Mouse (Mus musculus): ENCODE data around the gene Fam107b. TPM values are rescaled to one million over a fixed set of nuclear protein-coding genes. Genes with fewer than 3 reads are reported as not detected.
"Not testable (repeated sequence)": the region's sequence is repeated elsewhere in the genome, so short reads cannot be mapped to it uniquely, and the experiment has no call there.

Fam107b gene
- polyA plus RNA-seq, 1 experiment from 2014 or later: 26.5 TPM

DNA sequence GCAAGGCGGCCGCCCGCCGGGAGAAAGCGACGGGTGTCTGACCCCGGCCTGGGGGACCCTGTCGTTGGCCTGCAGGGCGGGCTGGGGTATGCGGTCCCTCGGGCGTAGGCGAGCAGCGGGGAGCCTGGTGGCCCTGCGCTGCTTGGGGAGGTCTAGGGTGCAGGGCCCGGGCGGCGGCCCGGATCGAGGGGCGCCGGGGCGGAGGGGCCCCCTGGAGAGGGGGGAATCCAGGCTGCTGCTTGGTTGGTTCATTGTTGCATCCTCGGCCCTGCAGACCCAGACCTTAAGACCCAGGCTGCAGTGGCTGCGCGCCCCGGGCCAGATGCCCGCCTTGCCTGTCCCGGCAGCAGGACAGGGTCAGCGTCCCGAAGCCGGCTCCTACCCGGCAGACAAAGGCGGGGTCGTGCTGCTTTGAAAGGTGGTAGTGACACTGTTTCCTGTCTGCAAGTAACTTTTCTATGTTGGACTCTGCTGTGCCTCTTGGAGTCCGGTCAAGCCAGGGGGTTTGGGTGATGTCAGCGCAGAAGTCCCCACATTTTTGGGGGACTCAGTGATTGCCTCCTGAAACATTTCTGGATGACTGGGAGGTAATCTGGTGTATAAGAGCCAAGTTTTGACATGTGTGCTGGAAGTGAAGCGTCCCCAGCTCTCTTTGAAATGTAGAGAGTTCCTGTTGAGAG lies 143.5 kb downstream of the Fam107b start:
- H3K27me3 ChIP-seq (ENCODE audit: control insufficient read depth, insufficient read depth, low read length): no peaks in the 10 kb centered on the region
- under 1% methylated on average over 36 of the region's 38 CpGs for WGBS
- H3K4me2 ChIP-seq (ENCODE audit: low read length): peak overlapping the region; percentile 91
- peak overlapping the region; percentile 63 to 79 for H3K27ac ChIP-seq (replicated peaks in 1 of 2; ENCODE audit: control insufficient read depth in 1 of 2, insufficient read depth in 1 of 2, low read depth in 2 of 2, low read length in 2 of 2)
- H3K4me3 ChIP-seq (ENCODE audit: control insufficient read depth in 1 of 2, insufficient read depth in 1 of 2, low read depth in 1 of 2, low read length in 2 of 2): peak overlapping the region; percentile 94 to 98
- peak; percentile 58 for ATAC-seq (ENCODE audit: insufficient number of reproducible peaks, insufficient read depth, low FRiP score, low read depth)
- H3K9ac ChIP-seq (ENCODE audit: low read length): peak overlapping the region; percentile 96
- H3K4me1 ChIP-seq (ENCODE audit: control insufficient read depth in 2 of 2, insufficient read depth in 2 of 2, low read length in 2 of 2): peaks cover 7 to 26% of the 10 kb centered on the region in 2 experiments; a peak in 3 of 4 replicates
- H3K36me3 ChIP-seq (ENCODE audit: control insufficient read depth, insufficient read depth, low read length): no peaks in the 10 kb centered on the region
- H3K9me3 ChIP-seq (ENCODE audit: control insufficient read depth, low read length): no peaks in the 10 kb centered on the region

DNA sequence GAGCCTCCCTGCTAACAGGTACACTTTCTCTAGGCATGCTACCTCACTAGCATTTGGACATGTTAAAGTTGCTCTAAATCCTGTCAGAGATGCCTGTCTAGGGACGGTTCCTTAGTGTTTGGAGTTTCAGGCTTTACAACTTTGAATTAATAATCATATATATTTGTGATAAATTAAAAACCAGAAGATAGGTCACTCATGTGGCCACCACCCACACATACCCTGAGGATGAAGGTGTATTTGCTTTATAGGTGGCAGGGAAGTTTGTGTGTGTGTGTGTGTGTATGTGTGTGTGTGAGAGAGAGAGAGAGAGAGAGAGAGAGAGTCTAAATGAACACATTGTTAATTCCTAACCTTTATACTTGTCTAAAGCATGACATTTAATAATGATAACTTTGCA lies 144.2 kb downstream of the Fam107b start:
- no peaks in the 10 kb centered on the region for H3K27me3 ChIP-seq (ENCODE audit: control insufficient read depth, insufficient read depth, low read length)
- H3K9me3 ChIP-seq (ENCODE audit: control insufficient read depth, low read length): no peaks in the 10 kb centered on the region
- 0 out of 4 replicates have a peak overlapping the region, but pooled peaks of 1 of the 2 experiments have one; percentile 79 for H3K27ac ChIP-seq (replicated peaks in 1 of 2; ENCODE audit: control insufficient read depth in 1 of 2, insufficient read depth in 1 of 2, low read depth in 2 of 2, low read length in 2 of 2)
- WGBS: 51% methylated on average over 1 of the region's 1 CpGs
- no peak for ATAC-seq (ENCODE audit: insufficient number of reproducible peaks, insufficient read depth, low FRiP score, low read depth)
- no peaks in the 10 kb centered on the region for H3K36me3 ChIP-seq (ENCODE audit: control insufficient read depth, insufficient read depth, low read length)
- H3K4me3 ChIP-seq (ENCODE audit: control insufficient read depth in 1 of 2, insufficient read depth in 1 of 2, low read depth in 1 of 2, low read length in 2 of 2): peak overlapping the region; percentile 94 to 98
- H3K9ac ChIP-seq (ENCODE audit: low read length): peak overlapping the region; percentile 96
- H3K4me1 ChIP-seq (ENCODE audit: control insufficient read depth in 2 of 2, insufficient read depth in 2 of 2, low read length in 2 of 2): peaks cover 7 to 26% of the 10 kb centered on the region in 2 experiments; a peak in 3 of 4 replicates
- peak overlapping the region; percentile 91 for H3K4me2 ChIP-seq (ENCODE audit: low read length)

DNA sequence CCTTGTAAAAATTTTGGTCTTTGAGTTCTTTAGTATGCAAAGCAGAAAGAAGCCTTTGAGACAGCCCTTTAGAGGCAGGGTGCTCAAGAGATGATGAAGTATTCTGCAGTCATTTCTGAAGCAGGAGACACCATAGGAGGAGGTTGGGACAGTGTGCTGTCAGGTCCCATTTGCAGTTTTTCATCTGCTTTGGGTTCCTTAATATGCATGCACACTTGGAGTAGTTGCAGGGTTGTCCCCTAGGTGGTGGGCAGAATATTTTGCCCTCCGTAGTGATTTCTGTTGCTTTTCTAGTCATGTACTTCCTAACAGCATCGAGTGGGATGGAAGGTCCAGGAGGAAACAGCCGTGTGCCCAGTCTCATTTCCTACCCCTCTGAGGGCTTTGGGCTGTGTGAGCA lies 145.1 kb downstream of the Fam107b start:
- H3K4me3 ChIP-seq (ENCODE audit: control insufficient read depth in 1 of 2, insufficient read depth in 1 of 2, low read depth in 1 of 2, low read length in 2 of 2): peak overlapping the region; percentile 12 to 19; a peak in 3 of 4 replicates
- no peaks in the 10 kb centered on the region for H3K9me3 ChIP-seq (ENCODE audit: control insufficient read depth, low read length)
- H3K27me3 ChIP-seq (ENCODE audit: control insufficient read depth, insufficient read depth, low read length): no peaks in the 10 kb centered on the region
- 65% methylated on average over 3 of the region's 3 CpGs for WGBS
- H3K4me2 ChIP-seq (ENCODE audit: low read length): peak overlapping the region; percentile 91
- H3K36me3 ChIP-seq (ENCODE audit: control insufficient read depth, insufficient read depth, low read length): no peaks in the 10 kb centered on the region
- 0 out of 2 replicates have a peak overlapping the region, but pooled peaks have one; percentile 16 for H3K9ac ChIP-seq (ENCODE audit: low read length)
- H3K27ac ChIP-seq (replicated peaks in 1 of 2; ENCODE audit: control insufficient read depth in 1 of 2, insufficient read depth in 1 of 2, low read depth in 2 of 2, low read length in 2 of 2): no peak overlapping the region
- no peak for ATAC-seq (ENCODE audit: insufficient number of reproducible peaks, insufficient read depth, low FRiP score, low read depth)
- H3K4me1 ChIP-seq (ENCODE audit: control insufficient read depth in 2 of 2, insufficient read depth in 2 of 2, low read length in 2 of 2): peaks cover 7 to 26% of the 10 kb centered on the region in 2 experiments; a peak in 3 of 4 replicates

DNA sequence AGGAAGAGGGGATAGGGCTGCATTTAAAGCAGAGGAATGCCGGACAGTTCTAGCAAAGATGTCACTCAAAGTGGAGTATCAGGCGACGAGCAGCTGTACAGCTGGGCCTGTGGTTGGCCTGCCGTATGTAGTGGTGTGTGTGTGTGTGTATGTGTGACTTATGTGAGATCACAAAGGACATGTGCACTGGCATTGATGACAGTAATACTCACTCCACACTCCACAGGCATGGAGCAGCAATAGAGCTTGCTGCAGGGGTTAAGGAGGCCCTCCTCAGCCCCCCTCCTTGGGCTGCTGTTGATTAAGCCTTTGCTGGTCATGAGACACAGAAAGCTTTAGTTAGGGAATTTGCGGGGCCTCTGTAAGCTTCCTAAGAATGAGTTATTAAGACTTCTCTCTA lies 147.0 kb downstream of the Fam107b start:
- H3K27ac ChIP-seq (replicated peaks in 1 of 2; ENCODE audit: control insufficient read depth in 1 of 2, insufficient read depth in 1 of 2, low read depth in 2 of 2, low read length in 2 of 2): no peak overlapping the region
- H3K9me3 ChIP-seq (ENCODE audit: control insufficient read depth, low read length): no peaks in the 10 kb centered on the region
- H3K9ac ChIP-seq (ENCODE audit: low read length): no peak overlapping the region
- WGBS: 49% methylated on average over 5 of the region's 5 CpGs
- H3K27me3 ChIP-seq (ENCODE audit: control insufficient read depth, insufficient read depth, low read length): no peaks in the 10 kb centered on the region
- no peak for ATAC-seq (ENCODE audit: insufficient number of reproducible peaks, insufficient read depth, low FRiP score, low read depth)
- H3K36me3 ChIP-seq (ENCODE audit: control insufficient read depth, insufficient read depth, low read length): no peaks in the 10 kb centered on the region
- H3K4me2 ChIP-seq (ENCODE audit: low read length): no peak overlapping the region
- no peak overlapping the region for H3K4me3 ChIP-seq (ENCODE audit: control insufficient read depth in 1 of 2, insufficient read depth in 1 of 2, low read depth in 1 of 2, low read length in 2 of 2)
- H3K4me1 ChIP-seq (ENCODE audit: control insufficient read depth in 2 of 2, insufficient read depth in 2 of 2, low read length in 2 of 2): peaks cover 10 to 29% of the 10 kb centered on the region in 2 experiments; a peak in 3 of 4 replicates

DNA sequence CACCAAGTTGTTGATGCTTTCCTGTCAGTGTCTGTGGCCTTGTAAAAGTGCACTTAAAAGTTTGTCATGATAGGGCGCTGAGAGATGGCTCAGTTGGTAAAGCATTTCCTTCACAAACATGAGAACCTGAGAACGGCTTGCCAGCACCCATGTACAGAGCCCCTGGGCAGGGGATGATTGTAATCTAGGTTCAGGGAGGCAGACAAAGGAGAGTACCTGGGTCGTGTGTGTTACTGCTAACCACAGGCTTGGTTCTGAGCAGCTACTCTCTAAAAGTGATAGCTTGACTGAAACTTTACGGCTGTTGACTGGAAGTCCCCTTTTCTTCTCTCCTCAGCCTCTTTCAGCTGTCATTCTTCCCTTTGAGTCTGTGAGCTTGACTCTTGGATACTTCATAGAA lies 147.6 kb downstream of the Fam107b start:
- Histone ChIP-seq H3K9ac (ENCODE audit: low read length) (no peak overlapping the region), H3K27me3 (ENCODE audit: control insufficient read depth, insufficient read depth, low read length) (no peaks in the 10 kb centered on the region), H3K9me3 (ENCODE audit: control insufficient read depth, low read length) (no peaks in the 10 kb centered on the region), H3K36me3 (ENCODE audit: control insufficient read depth, insufficient read depth, low read length) (no peaks in the 10 kb centered on the region), H3K4me2 (ENCODE audit: low read length) (no peak overlapping the region), H3K4me1 (ENCODE audit: control insufficient read depth in 2 of 2, insufficient read depth in 2 of 2, low read length in 2 of 2) (peaks cover 10 to 30% of the 10 kb centered on the region in 2 experiments; a peak in 3 of 4 replicates), H3K27ac (replicated peaks in 1 of 2; ENCODE audit: control insufficient read depth in 1 of 2, insufficient read depth in 1 of 2, low read depth in 2 of 2, low read length in 2 of 2) (no peak overlapping the region), H3K4me3 (ENCODE audit: control insufficient read depth in 1 of 2, insufficient read depth in 1 of 2, low read depth in 1 of 2, low read length in 2 of 2) (no peak overlapping the region)
- 55% methylated on average over 4 of the region's 4 CpGs for WGBS
- no peak for ATAC-seq (ENCODE audit: insufficient number of reproducible peaks, insufficient read depth, low FRiP score, low read depth)

DNA sequence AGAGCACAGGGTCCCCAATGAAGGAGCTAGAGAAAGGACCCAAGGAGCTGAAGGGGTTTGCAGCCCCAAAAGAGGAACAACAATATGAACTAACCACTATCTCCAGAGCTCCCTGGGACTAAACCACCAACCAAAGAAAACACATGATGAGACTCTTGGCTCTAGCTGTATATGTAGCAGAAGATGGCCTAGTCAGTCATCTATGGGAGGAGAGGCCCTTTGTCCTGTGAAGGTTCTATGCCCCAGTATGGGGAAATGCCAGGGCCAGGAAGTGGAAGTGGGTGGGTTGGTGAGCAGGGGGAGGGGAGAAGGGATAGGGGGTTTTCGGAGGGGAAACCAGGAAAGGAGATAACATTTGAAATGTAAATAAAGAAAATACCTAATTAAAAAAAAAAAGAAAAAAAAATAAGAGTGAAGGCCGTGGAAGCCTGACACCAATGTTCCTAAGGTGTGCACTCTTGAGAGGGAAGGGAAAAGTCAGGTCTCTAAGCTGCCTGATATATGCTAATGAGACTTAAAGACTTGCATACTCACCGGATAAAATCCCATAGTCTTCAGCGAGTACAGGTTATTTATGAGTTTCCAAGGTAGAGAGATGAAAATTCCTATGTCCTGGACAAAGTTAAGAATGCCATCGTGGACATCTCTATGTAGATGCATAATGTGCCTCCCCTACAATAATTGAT lies 149.3 kb downstream of the Fam107b start:
- H3K27ac ChIP-seq (replicated peaks in 1 of 2; ENCODE audit: control insufficient read depth in 1 of 2, insufficient read depth in 1 of 2, low read depth in 2 of 2, low read length in 2 of 2); H3K36me3 ChIP-seq (ENCODE audit: control insufficient read depth, insufficient read depth, low read length); H3K9me3 ChIP-seq (ENCODE audit: control insufficient read depth, low read length); H3K4me3 ChIP-seq (ENCODE audit: control insufficient read depth in 1 of 2, insufficient read depth in 1 of 2, low read depth in 1 of 2, low read length in 2 of 2); H3K4me2 ChIP-seq (ENCODE audit: low read length); H3K9ac ChIP-seq (ENCODE audit: low read length); ATAC-seq (ENCODE audit: insufficient number of reproducible peaks, insufficient read depth, low FRiP score, low read depth); H3K27me3 ChIP-seq (ENCODE audit: control insufficient read depth, insufficient read depth, low read length): not testable (repeated sequence)
- peaks cover 6 to 26% of the 10 kb centered on the region in 2 experiments; a peak in 3 of 4 replicates for H3K4me1 ChIP-seq (ENCODE audit: control insufficient read depth in 2 of 2, insufficient read depth in 2 of 2, low read length in 2 of 2)
- 75% methylated on average over 5 of the region's 5 CpGs for WGBS

DNA sequence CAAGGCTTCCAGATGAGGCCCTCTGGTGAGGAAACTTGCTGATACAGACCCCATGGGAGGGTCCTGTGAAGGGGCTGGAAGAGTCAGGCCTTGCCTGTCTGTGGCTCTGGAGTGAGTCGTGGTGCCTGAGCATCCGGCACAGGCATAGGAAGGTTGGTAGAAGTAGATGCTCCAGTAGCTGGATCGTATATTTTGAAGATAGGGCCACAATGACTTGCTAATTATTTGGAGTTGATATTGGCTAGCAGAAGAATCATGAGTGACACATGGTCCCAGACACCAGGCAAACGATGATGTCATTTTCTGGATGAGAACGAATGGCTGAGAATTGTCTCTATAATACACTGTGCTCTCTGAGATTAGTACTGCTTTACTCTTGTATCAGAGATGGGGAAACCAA lies 150.8 kb downstream of the Fam107b start:
- H3K27me3 ChIP-seq (ENCODE audit: control insufficient read depth, insufficient read depth, low read length): no peaks in the 10 kb centered on the region
- H3K4me1 ChIP-seq (ENCODE audit: control insufficient read depth in 2 of 2, insufficient read depth in 2 of 2, low read length in 2 of 2): peaks cover 6 to 22% of the 10 kb centered on the region in 2 experiments; a peak in 3 of 4 replicates
- no peak overlapping the region for H3K9ac ChIP-seq (ENCODE audit: low read length)
- no peaks in the 10 kb centered on the region for H3K9me3 ChIP-seq (ENCODE audit: control insufficient read depth, low read length)
- H3K4me3 ChIP-seq (ENCODE audit: control insufficient read depth in 1 of 2, insufficient read depth in 1 of 2, low read depth in 1 of 2, low read length in 2 of 2): no peak overlapping the region
- ATAC-seq (ENCODE audit: insufficient number of reproducible peaks, insufficient read depth, low FRiP score, low read depth): no peak
- no peaks in the 10 kb centered on the region for H3K36me3 ChIP-seq (ENCODE audit: control insufficient read depth, insufficient read depth, low read length)
- WGBS: 77% methylated on average over 5 of the region's 5 CpGs
- H3K27ac ChIP-seq (replicated peaks in 1 of 2; ENCODE audit: control insufficient read depth in 1 of 2, insufficient read depth in 1 of 2, low read depth in 2 of 2, low read length in 2 of 2): no peak overlapping the region
- H3K4me2 ChIP-seq (ENCODE audit: low read length): no peak overlapping the region

Measured in heart, embryonic 14.5 days (tissue).